Mouse (Mus musculus) liver, adult (tissue): ENCODE results near the gene Hivep2.

Experiments
- GATA4 ChIP-seq: IDR thresholded peaks from 2 replicates; pipeline ENCODE4 v1.6.1; 2014; ENCODE audit warnings: mild to moderate bottlenecking, low read length; ENCODE audit not compliant: insufficient replicate concordance

Gene Hivep2

GRCm38 (mm10) chr10:13967451-13968233 lies 1.8 kb downstream of the Hivep2 start:
- TF ChIP-seq GATA4, result no peak; the same call in 1 of the 2 replicates

- no peak for TF ChIP-seq GATA4
Measured at GRCm38 (mm10) chr10:13968234-13968555, 2.3 kb downstream of the Hivep2 start.

DNA sequence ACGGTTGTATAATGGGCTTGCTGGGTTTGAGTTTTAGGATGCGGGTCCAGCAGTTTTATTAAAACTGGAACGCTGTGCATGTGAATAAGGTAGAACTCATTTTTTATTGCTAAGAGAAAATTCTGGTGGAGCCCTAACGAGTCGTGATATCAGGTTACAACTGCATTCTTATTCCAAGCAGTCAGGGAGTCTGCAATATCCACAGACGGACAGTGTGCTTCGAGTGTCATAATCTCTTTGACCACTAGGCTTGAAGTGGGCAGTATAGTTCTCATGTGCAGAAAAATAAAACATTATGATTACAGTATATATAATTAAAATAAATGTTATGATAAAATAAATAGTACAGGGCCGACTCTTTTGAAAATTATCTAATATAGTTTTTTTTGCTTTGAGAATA lies 3.1 kb downstream of the Hivep2 start:
- no peak for TF ChIP-seq GATA4

GRCm38 (mm10) chr10:13970321-13970720 lies 4.4 kb downstream of the Hivep2 start:
- no peak for TF ChIP-seq GATA4

DNA sequence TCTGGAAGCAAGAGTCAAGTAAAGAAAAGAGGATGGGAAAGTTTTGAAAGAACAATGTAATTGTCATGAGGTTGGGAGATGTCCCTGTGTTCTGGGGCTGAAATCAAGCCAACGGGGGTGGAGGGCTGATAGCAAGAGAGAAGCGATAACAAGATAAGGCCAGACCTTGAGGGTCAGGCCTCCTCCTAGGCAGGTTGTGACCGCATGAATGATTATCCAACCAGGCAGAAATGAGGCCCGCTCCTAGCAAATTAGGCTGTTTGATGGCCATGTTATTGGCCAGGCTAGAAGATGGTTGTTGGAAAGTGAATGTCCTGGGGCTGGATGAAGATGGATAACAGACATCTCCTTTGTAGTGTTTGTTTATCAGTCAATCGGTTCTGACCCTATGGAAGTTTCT lies 5.4 kb downstream of the Hivep2 start:
- no peak for TF ChIP-seq GATA4

DNA sequence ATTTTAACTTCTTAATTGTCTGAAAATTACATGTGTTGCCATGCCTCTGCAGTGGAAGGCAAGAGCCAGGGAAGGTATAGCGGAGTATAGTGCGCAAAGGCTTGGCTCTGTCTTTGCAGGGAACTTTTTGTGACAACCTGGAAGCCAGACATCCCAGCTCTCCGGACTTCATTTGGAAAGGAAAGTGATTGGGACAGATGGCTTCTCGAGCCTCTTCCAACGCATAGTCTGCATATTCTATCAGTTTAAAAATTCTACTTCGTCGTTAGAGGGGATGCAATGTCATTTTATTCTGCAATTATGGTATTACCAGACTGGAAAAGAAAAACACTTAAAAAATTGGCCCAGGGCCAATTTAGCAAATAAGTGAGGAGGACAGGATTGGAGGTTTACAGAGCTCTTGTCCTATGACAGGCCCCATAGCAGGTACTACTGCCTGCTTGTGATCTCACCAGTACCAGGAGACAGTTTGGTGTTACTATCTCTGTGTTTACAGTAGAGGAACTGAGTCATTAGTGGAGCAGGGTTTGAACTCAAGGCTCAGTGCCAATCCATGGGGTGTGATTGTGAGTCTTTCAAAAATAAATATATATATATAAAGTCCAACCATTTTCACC lies 7.8 kb downstream of the Hivep2 start:
- TF ChIP-seq GATA4, result no peak

DNA sequence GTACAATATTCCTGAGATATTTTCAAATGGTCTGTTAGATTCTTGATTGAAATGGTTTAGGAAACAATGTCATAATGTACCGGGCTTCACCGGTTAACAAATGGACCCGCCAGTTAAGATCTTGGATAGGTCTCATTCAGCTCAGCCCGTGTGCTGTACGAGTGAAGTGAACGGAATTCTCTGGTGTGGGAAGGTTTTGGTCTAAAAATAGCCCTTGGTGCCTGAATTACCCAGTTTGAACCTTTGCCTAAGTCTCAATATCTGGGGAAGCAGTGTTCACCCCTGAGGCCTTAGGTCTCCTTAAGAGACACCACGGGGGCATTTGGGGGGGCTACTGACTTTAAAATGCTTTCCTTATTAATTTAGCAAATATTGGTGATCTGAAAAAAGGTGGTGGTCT lies 8.6 kb downstream of the Hivep2 start:
- TF ChIP-seq GATA4, result no peak

- no peak for TF ChIP-seq GATA4
Measured at GRCm38 (mm10) chr10:13975861-13976260, 10.0 kb downstream of the Hivep2 start.

DNA sequence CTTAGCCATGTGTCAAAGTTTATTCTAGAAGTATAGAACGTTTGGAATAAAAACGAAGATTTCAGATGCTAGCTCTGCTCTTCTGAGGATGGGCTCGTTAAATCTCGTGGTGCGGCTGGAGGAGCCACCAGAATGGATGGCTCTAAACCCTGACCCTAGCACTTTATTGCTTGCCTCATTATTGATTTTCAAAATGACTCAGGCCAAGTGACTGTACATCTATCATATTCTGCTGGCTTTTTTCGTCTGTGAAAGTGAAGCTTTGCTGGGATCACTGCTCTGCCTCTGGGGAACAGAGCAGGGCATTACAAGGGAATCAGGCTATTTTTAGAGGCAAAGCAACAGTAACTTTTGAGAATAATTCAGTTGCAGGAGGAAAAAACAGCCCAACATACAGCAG lies 10.4 kb downstream of the Hivep2 start:
- no peak for TF ChIP-seq GATA4

- no peak for TF ChIP-seq GATA4
Measured at GRCm38 (mm10) chr10:13982271-13982670, 16.4 kb downstream of the Hivep2 start.

DNA sequence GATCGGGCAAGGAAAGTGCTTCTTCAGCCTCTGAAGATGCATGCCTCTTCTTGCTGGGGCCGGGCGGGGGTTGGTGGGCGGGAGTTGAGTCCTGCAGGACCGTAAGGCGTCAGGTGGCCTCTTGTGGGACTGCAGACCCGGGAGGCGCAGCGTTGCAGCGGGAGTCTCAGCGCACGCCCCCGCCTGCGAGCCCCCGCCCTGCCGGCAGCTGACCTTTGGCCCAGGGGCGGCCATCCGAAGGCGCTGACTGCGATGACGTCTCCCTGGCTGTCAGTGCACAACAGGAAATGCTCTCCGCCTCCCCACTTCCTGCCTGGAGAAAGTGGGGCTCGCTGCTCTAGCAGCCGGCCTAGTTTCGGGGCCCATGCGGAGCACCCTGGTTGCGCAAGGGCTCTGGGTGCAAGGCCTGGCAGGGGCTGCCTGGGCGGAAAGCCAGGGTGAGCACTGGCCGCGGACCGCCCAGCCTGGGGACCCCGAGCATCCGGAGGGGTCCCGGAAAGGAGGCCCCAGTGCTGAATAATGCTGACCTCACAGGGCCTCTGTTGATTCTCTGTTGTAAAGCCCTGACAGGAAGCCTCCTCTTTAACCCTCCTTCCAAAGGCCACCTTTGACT lies 17.0 kb downstream of the Hivep2 start:
- TF ChIP-seq GATA4, result peak; percentile 55; the same call in 1 of the 2 replicates

GRCm38 (mm10) chr10:13983631-13984030 lies 17.8 kb downstream of the Hivep2 start:
- no peak for TF ChIP-seq GATA4

DNA sequence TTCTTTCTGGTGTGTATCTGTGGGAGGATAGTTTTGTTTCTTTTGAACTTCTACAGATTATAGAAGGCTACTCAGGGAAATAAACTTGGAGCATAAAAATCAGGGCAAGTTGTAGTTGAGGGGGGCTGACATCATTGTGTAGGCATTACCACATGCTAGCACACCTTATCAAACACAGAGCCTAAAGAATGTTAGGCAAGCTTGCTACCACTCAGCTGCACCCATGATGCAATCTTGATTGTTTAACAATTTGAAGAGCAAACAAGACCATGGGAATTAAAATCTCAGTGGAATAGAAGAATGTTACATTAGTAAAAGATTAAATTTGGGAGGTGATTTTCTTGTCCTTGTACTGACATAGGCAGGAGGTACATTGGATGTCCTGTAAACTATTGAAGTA lies 18.4 kb downstream of the Hivep2 start:
- no peak for TF ChIP-seq GATA4

DNA sequence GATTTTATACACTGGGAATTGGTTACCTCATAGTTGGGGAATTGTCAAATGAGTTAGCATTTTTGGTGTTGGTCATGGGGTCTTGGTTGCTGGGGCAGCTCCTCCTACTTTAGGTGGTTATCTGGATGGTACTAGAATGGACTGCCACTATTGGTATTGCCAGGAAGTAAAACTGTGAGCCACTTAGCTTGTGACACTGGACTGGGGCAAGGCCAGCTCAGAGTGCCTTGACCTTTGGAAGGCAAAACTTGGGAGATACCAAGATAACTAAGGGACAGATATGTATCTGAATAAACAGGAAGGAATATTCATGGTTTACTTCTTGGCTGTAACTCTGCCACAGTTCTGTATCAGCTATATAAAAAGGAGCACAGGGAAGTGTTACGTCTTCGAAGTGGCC lies 20.7 kb downstream of the Hivep2 start:
- TF ChIP-seq GATA4, result peak; percentile 32; the same call in 1 of the 2 replicates

- TF ChIP-seq GATA4, result no peak
Measured at GRCm38 (mm10) chr10:13987336-13987735, 21.5 kb downstream of the Hivep2 start.

DNA sequence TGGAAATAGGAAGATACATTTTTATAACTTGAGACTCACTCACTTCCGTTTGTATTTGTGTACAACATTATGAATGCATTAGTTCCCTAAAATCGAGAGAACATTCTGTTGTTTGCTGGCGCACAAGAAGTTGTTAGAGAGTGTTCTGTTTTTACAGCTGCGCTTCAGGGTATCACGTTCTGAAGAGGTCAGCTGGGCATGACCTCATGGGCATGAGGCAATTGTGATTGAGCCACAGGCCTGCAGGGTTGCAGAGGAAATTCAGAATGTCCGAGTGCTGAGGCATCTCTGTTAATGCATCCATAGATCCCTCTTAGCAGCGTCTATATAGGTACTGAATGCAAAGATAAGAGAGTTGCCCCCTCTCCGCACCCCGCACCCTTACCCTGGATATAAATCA lies 22.4 kb downstream of the Hivep2 start:
- no peak for TF ChIP-seq GATA4
